Mouse (Mus musculus): ENCODE data around the gene Gnl2. TPM values are rescaled to one million over a fixed set of nuclear protein-coding genes. Genes with fewer than 3 reads are reported as not detected.

The Gnl2 gene
- polyA plus RNA-seq, 1 experiment from 2014 or later = 92.7 TPM

GRCm38 (mm10) chr4:125101334-125101733, 84.9 kb downstream of the Gnl2 start:
- Histone ChIP-seq H3K9me3 (no peaks in the 10 kb centered on the region), H3K27ac (replicated peaks) (no peak overlapping the region), H3K27me3 (no peaks in the 10 kb centered on the region), H3K4me3 (no peak overlapping the region), H3K4me2 (no peak overlapping the region), H3K9ac (no peak overlapping the region), H3K36me3 (peaks cover 30% of the 10 kb centered on the region), H3K4me1 (replicated peaks) (no peaks in the 10 kb centered on the region)
- no peak for ATAC-seq (ENCODE audit: low FRiP score, low read depth)
- WGBS = 79% methylated on average over 13 of the region's 13 CpGs

Other genes starting within 250 kb of the Gnl2 start
- gene Mtf1, start 214.5 kb upstream of the Gnl2 start, polyA plus RNA-seq (2015; fragmentation: Nextera tagmentation; extraction: Ambion mirVana) = 11.1 and 11.6 TPM in 2 replicates
- 46.3 and 50.4 TPM in 2 replicates for gene Yrdc, start 165.9 kb upstream of the Gnl2 start, polyA plus RNA-seq (2015; fragmentation: Nextera tagmentation; extraction: Ambion mirVana)
- gene 1110065P20Rik, start 165.4 kb upstream of the Gnl2 start, polyA plus RNA-seq (2015; fragmentation: Nextera tagmentation; extraction: Ambion mirVana) = 98.8 and 103 TPM in 2 replicates
- gene Maneal, start 154.4 kb upstream of the Gnl2 start, polyA plus RNA-seq (2015; fragmentation: Nextera tagmentation; extraction: Ambion mirVana) = 15.9 and 16.0 TPM in 2 replicates
- gene Epha10, start 135.7 kb upstream of the Gnl2 start, polyA plus RNA-seq (2015; fragmentation: Nextera tagmentation; extraction: Ambion mirVana) = 12.8 and 13.5 TPM in 2 replicates
- 13.1 and 15.1 TPM in 2 replicates for gene 9930104L06Rik, start 79.5 kb upstream of the Gnl2 start, polyA plus RNA-seq (2015; fragmentation: Nextera tagmentation; extraction: Ambion mirVana)
- gene Cdca8, start 77.3 kb upstream of the Gnl2 start, polyA plus RNA-seq (2015; fragmentation: Nextera tagmentation; extraction: Ambion mirVana) = 37.1 and 40.7 TPM in 2 replicates
- gene Rspo1, start 30.2 kb upstream of the Gnl2 start, polyA plus RNA-seq (2015; fragmentation: Nextera tagmentation; extraction: Ambion mirVana) = 2.0 and 3.4 TPM in 2 replicates
- gene Dnali1, start 49.1 kb downstream of the Gnl2 start, polyA plus RNA-seq (2015; fragmentation: Nextera tagmentation; extraction: Ambion mirVana) = 1.1 and 1.4 TPM in 2 replicates
- gene Snip1, start 50.1 kb downstream of the Gnl2 start, polyA plus RNA-seq (2015; fragmentation: Nextera tagmentation; extraction: Ambion mirVana) = 22.7 and 23.8 TPM in 2 replicates
- gene Meaf6, start 68.5 kb downstream of the Gnl2 start, polyA plus RNA-seq (2015; fragmentation: Nextera tagmentation; extraction: Ambion mirVana) = 139 and 149 TPM in 2 replicates
- gene Zc3h12a, start 111.3 kb downstream of the Gnl2 start, polyA plus RNA-seq (2015; fragmentation: Nextera tagmentation; extraction: Ambion mirVana) = 0.22 and 0.26 TPM in 2 replicates

Data from hindbrain, embryonic 15.5 days (tissue).